Mouse (Mus musculus): ENCODE data around the gene BC028528. TPM values are rescaled to one million over a fixed set of nuclear protein-coding genes. Genes with fewer than 3 reads are reported as not detected.

The BC028528 gene
- 17.9 and 18.6 TPM in 2 replicates for polyA plus RNA-seq (2015; fragmentation: Nextera tagmentation; extraction: Ambion mirVana)

DNA sequence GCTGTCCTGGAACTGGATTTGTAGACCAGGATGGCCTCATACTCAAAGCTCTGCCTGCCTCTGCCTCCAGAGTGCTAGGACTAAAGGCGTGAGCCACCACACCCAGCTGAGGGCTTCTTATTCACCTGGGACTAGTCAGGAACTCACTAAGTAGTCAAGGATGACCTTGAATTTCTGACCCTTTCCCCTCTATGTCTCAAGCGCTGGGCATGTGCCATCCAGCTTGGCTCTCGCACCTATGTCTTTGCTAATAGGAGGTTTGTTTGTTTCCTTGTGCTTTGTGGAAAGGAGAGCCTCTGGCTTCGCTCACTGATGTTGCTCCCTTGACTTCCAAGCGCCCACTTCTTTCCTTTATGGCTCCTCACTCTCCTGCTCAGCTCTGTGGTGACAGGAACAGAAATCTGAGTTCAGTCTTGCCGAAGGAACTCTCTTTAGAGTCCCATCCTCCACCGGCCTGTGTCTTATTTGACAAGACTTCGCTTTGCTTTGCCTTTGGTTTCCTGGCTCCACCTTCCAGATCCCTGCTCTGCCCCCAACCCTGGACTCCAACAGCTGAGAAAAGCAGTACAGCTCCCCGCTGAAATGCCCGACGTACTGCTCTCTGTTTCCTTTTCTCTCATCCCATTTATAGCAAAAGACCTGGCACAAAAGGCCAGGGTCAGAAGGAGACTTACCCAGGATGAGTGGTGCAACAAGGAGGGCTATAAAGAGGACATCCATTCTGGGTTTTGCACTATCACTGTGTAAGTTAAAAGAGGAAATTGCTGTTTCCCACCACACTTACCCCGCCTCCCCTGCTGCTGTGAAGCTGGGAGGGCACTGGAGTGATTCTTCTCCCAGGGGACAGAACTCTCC lies at the start of gene BC028528:
Gene BC028528 (minus strand): TSS at position 795 of the 855 bp plus-strand sequence.
- Histone ChIP-seq H3K9ac (peak within 1 kb of the TSS; percentile 58), H3K4me3 (peak within 1 kb of the TSS; percentile 19), H3K27me3 (no peaks in the 10 kb centered on the region), H3K4me1 (peaks cover 31% of the 10 kb centered on the region), H3K27ac (peak within 1 kb of the TSS; percentile 81), H3K4me2 (peak within 1 kb of the TSS; percentile 44), H3K9me3 (no peaks in the 10 kb centered on the region), H3K36me3 (no peaks in the 10 kb centered on the region)
- 26% methylated on average over 12 of the region's 12 CpGs for WGBS
- ATAC-seq (ENCODE audit: insufficient number of reproducible peaks, insufficient read depth, low FRiP score, low TSS enrichment, low read depth), result no peak

GRCm38 (mm10) chr3:95938835-95939234 lies 47.0 kb upstream of the BC028528 start:
- WGBS, result 93% methylated on average over 15 of the region's 15 CpGs
- no peaks in the 10 kb centered on the region for H3K4me1 ChIP-seq
- no peak overlapping the region for H3K4me3 ChIP-seq
- H3K9ac ChIP-seq, result no peak overlapping the region
- H3K27ac ChIP-seq, result no peak overlapping the region
- no peaks in the 10 kb centered on the region for H3K9me3 ChIP-seq
- peaks cover 91% of the 10 kb centered on the region for H3K36me3 ChIP-seq
- no peak for ATAC-seq (ENCODE audit: insufficient number of reproducible peaks, insufficient read depth, low FRiP score, low TSS enrichment, low read depth)
- H3K27me3 ChIP-seq, result no peaks in the 10 kb centered on the region
- H3K4me2 ChIP-seq, result no peak overlapping the region

GRCm38 (mm10) chr3:95938217-95938616 lies 46.4 kb upstream of the BC028528 start:
- no peak overlapping the region for H3K4me3 ChIP-seq

GRCm38 (mm10) chr3:95934448-95934847 lies 42.6 kb upstream of the BC028528 start:
- no peak overlapping the region for H3K27ac ChIP-seq
- peaks cover 17% of the 10 kb centered on the region for H3K4me1 ChIP-seq
- 95% methylated on average over 1 of the region's 1 CpGs for WGBS
- H3K27me3 ChIP-seq, result no peaks in the 10 kb centered on the region
- no peak overlapping the region for H3K9ac ChIP-seq
- H3K9me3 ChIP-seq, result no peaks in the 10 kb centered on the region
- peaks cover 57% of the 10 kb centered on the region for H3K36me3 ChIP-seq
- no peak overlapping the region for H3K4me3 ChIP-seq
- no peak for ATAC-seq (ENCODE audit: insufficient number of reproducible peaks, insufficient read depth, low FRiP score, low TSS enrichment, low read depth)
- no peak overlapping the region for H3K4me2 ChIP-seq

More at GRCm38 (mm10) chr3:95938217-95938616, 46.4 kb upstream of the BC028528 start:
- Histone ChIP-seq H3K4me2 (no peak overlapping the region), H3K9me3 (no peaks in the 10 kb centered on the region), H3K4me1 (no peaks in the 10 kb centered on the region), H3K27ac (no peak overlapping the region), H3K9ac (no peak overlapping the region), H3K36me3 (peaks cover 93% of the 10 kb centered on the region), H3K27me3 (no peaks in the 10 kb centered on the region)
- WGBS, result 97% methylated on average over 8 of the region's 8 CpGs
- no peak for ATAC-seq (ENCODE audit: insufficient number of reproducible peaks, insufficient read depth, low FRiP score, low TSS enrichment, low read depth)

DNA sequence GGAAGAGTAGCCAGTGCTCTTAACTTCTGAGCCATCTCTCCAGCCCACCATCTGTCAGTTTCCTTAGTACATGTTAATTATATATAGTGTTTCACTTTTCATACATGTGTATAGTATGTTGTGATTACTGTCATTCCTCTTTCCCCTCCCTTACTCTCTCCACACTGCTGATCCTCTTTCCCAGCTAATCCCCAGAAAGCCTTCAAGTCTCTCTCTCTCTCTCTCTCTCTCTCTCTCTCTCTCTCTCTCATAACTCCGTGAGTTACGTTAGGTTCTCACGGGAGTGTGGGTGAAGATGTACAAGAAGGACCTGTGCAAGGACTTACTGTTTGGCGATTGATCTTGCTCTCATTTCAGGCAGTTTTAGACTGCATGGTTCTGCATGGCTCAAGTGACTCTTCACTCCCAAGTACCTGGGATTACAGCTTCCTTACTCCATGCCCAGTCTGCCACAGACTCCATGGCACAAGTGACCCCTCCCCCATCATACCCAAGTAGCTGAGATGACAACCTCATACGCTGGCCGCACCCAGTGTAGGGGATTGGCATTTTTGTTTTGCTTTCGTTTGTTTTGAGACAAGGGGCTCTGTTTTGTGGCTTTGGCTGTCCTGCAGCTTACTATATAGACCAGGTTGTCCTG lies 41.4 kb upstream of the BC028528 start:
- H3K36me3 ChIP-seq, result peaks cover 45% of the 10 kb centered on the region
- H3K27me3 ChIP-seq, result no peaks in the 10 kb centered on the region
- 93% methylated on average over 7 of the region's 7 CpGs for WGBS

DNA sequence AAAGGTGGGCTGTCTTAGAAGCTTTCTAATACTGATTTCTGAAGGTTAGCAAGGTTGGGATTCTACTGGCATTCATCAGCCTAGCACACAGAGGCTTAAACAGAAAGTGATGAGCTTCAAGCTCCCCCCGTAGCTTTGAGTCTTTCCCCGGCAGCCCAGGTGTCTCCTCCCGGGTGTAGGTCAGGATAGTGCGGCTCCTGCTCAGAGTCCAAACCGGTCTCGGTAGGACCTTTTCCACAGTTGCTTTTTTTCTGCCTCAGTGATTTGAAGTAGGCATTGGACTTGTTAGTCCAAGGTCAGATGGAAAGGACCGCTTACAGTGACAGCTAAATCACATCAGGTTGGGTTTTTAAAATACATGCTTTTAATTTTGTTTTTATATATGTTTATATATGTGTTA lies 40.8 kb upstream of the BC028528 start:
- Histone ChIP-seq H3K4me2 (no peak overlapping the region), H3K9ac (0 out of 2 replicates have a peak overlapping the region, but pooled peaks have one; percentile 40), H3K9me3 (no peaks in the 10 kb centered on the region), H3K27me3 (no peaks in the 10 kb centered on the region), H3K4me3 (no peak overlapping the region), H3K27ac (no peak overlapping the region), H3K36me3 (peaks cover 38% of the 10 kb centered on the region), H3K4me1 (peaks cover 17% of the 10 kb centered on the region)
- 92% methylated on average over 7 of the region's 7 CpGs for WGBS
- no peak for ATAC-seq (ENCODE audit: insufficient number of reproducible peaks, insufficient read depth, low FRiP score, low TSS enrichment, low read depth)

More for the DNA sequence above, 41.4 kb upstream of the BC028528 start:
- Histone ChIP-seq H3K4me2 (no peak overlapping the region), H3K27ac (no peak overlapping the region), H3K9me3 (no peaks in the 10 kb centered on the region), H3K4me3 (no peak overlapping the region), H3K9ac (no peak overlapping the region), H3K4me1 (peaks cover 17% of the 10 kb centered on the region)
- no peak for ATAC-seq (ENCODE audit: insufficient number of reproducible peaks, insufficient read depth, low FRiP score, low TSS enrichment, low read depth)

- no peak overlapping the region for H3K4me2 ChIP-seq
- no peak overlapping the region for H3K4me3 ChIP-seq
- no peak for ATAC-seq (ENCODE audit: insufficient number of reproducible peaks, insufficient read depth, low FRiP score, low TSS enrichment, low read depth)
- no peaks in the 10 kb centered on the region for H3K27me3 ChIP-seq
- H3K9ac ChIP-seq, result 0 out of 2 replicates have a peak overlapping the region, but pooled peaks have one; percentile 40
- 38% methylated on average over 1 of the region's 1 CpGs for WGBS
- peaks cover 17% of the 10 kb centered on the region for H3K4me1 ChIP-seq
- H3K27ac ChIP-seq, result no peak overlapping the region
- peaks cover 34% of the 10 kb centered on the region for H3K36me3 ChIP-seq
- no peaks in the 10 kb centered on the region for H3K9me3 ChIP-seq
Measured at GRCm38 (mm10) chr3:95932157-95932556, 40.4 kb upstream of the BC028528 start.

- Histone ChIP-seq H3K4me2 (0 out of 2 replicates have a peak overlapping the region, but pooled peaks have one; percentile 3), H3K9me3 (no peaks in the 10 kb centered on the region), H3K4me3 (no peak overlapping the region), H3K27me3 (no peaks in the 10 kb centered on the region), H3K9ac (no peak overlapping the region), H3K36me3 (peaks cover 27% of the 10 kb centered on the region), H3K4me1 (peaks cover 17% of the 10 kb centered on the region), H3K27ac (no peak overlapping the region)
- ATAC-seq (ENCODE audit: insufficient number of reproducible peaks, insufficient read depth, low FRiP score, low TSS enrichment, low read depth), result no peak
- WGBS, result 84% methylated on average over 1 of the region's 1 CpGs
Measured at GRCm38 (mm10) chr3:95931471-95931870, 39.7 kb upstream of the BC028528 start.

- no peaks in the 10 kb centered on the region for H3K9me3 ChIP-seq
- no peaks in the 10 kb centered on the region for H3K27me3 ChIP-seq
- peak overlapping the region; percentile 98 for H3K9ac ChIP-seq
- H3K4me2 ChIP-seq, result peak overlapping the region; percentile 60
- peak overlapping the region; percentile 94 for H3K27ac ChIP-seq
- peak overlapping the region; percentile 90 for H3K4me3 ChIP-seq
- peaks cover 17% of the 10 kb centered on the region for H3K4me1 ChIP-seq
- peaks cover 22% of the 10 kb centered on the region for H3K36me3 ChIP-seq
- no peak for ATAC-seq (ENCODE audit: insufficient number of reproducible peaks, insufficient read depth, low FRiP score, low TSS enrichment, low read depth)
- WGBS, result under 1% methylated on average over 5 of the region's 5 CpGs
Measured at GRCm38 (mm10) chr3:95930471-95930789, 38.6 kb upstream of the BC028528 start.

GRCm38 (mm10) chr3:95929581-95930470 lies 38.0 kb upstream of the BC028528 start:
- ATAC-seq (ENCODE audit: insufficient number of reproducible peaks, insufficient read depth, low FRiP score, low TSS enrichment, low read depth), result peak; percentile 56; the same call in 1 of the 2 replicates
- WGBS, result under 1% methylated on average over 104 of the region's 105 CpGs
- H3K9me3 ChIP-seq, result no peaks in the 10 kb centered on the region

More at GRCm38 (mm10) chr3:95929581-95930470, 38.0 kb upstream of the BC028528 start:
- H3K9ac ChIP-seq, result peak overlapping the region; percentile 98
- peaks cover 17% of the 10 kb centered on the region for H3K4me1 ChIP-seq
- H3K27me3 ChIP-seq, result no peaks in the 10 kb centered on the region
- H3K4me3 ChIP-seq, result peak overlapping the region; percentile 90
- peak overlapping the region; percentile 94 for H3K27ac ChIP-seq
- peak overlapping the region; percentile 60 for H3K4me2 ChIP-seq
- peaks cover 16% of the 10 kb centered on the region for H3K36me3 ChIP-seq

Data from embryonic facial prominence, embryonic 13.5 days (tissue).